Mouse (Mus musculus) neural tube, embryonic 14.5 days (tissue): ENCODE results near the gene Gadd45b. TPM values are rescaled to one million over a fixed set of nuclear protein-coding genes. Genes with fewer than 3 reads are reported as not detected.

Experiments used
- ATAC-seq: fragments of 200-750 bp; cut with Nextera tagmentation; 2 replicates; pipeline ENCODE4 v1.8.0; 2017; ENCODE audit warnings: low read depth, mild to moderate bottlenecking, moderate TSS enrichment, moderate library complexity
- H3K27ac ChIP-seq: fragments of 300-500 bp; sonication (generic); 2 replicates; pipeline ENCODE4 v1.5.1; 2014; ENCODE audit warnings: low read depth, mild to moderate bottlenecking, control low read depth, low read length, moderate library complexity, mixed read lengths
- H3K27me3 ChIP-seq: fragments of 300-500 bp; sonication (generic); 2 replicates; pipeline ENCODE4 v1.6.1; 2014; ENCODE audit warnings: low read length; ENCODE audit not compliant: control insufficient read depth, insufficient read depth
- H3K36me3 ChIP-seq: fragments of 300-500 bp; sonication (generic); 2 replicates; pipeline ENCODE4 v1.6.1; 2014; ENCODE audit warnings: low read length, mixed read lengths; ENCODE audit not compliant: control insufficient read depth, insufficient read depth
- H3K4me1 ChIP-seq: fragments of 300-500 bp; sonication (generic); 2 replicates; pipeline ENCODE4 v1.6.1; 2014; ENCODE audit warnings: low read length; ENCODE audit not compliant: control insufficient read depth, insufficient read depth
- H3K4me2 ChIP-seq: fragments of 300-500 bp; sonication (generic); 2 replicates; pipeline ENCODE4 v1.6.1; 2014; ENCODE audit warnings: mild to moderate bottlenecking, low read depth, low read length, control low read depth
- H3K4me3 ChIP-seq: fragments of 300-500 bp; sonication (generic); 2 replicates; pipeline ENCODE4 v1.5.1; 2014; ENCODE audit warnings: low read depth, low read length, control low read depth, mixed read lengths
- H3K9ac ChIP-seq: fragments of 300-500 bp; sonication (generic); replicated peaks from 2 replicates; pipeline ENCODE4 v1.6.1; 2014; ENCODE audit warnings: low read depth, mild to moderate bottlenecking, control low read depth, low read length, mixed read lengths
- H3K9me3 ChIP-seq: fragments of 300-500 bp; sonication (generic); 2 replicates; pipeline ENCODE4 v1.6.1; 2016; ENCODE audit warnings: low read length; ENCODE audit not compliant: control insufficient read depth
- WGBS: fragments of 180-500 bp; shearing (Covaris S2); extraction: QIAGEN DNeasy Blood & Tissue Kit; methylation state at CpG from one replicate; pipeline ENCODE4 v1.1.7; 2014; 5-methylcytosine and 5-hydroxymethylcytosine counted together
- polyA plus RNA-seq: library from polyadenylated mRNA; unstranded; fragments of >200 nt; fragmentation: Nextera tagmentation; extraction: Ambion mirVana; gene quantifications from 2 replicates; pipeline ENCODE4 v1.2.1, GENCODE M21; 2014

Gene Gadd45b
- polyA plus RNA-seq, 1 experiment from 2014 or later = 7.6 TPM

GRCm38 (mm10) chr10:80917336-80917778 lies 12.5 kb upstream of the Gadd45b start:
- 4% methylated on average over 15 of the region's 15 CpGs for WGBS
- Histone ChIP-seq H3K4me2 (peak overlapping the region; percentile 97), H3K9ac (peak overlapping the region; percentile 84), H3K9me3 (no peaks in the 10 kb centered on the region), H3K36me3 (no peaks in the 10 kb centered on the region; the same call in 1 of the 2 replicates), H3K4me1 (peaks cover 16% of the 10 kb centered on the region), H3K27me3 (no peaks in the 10 kb centered on the region), H3K27ac (peak overlapping the region; percentile 67; the same call in 1 of the 2 replicates), H3K4me3 (peak overlapping the region; percentile 95)
- ATAC-seq = peak; percentile 50

DNA sequence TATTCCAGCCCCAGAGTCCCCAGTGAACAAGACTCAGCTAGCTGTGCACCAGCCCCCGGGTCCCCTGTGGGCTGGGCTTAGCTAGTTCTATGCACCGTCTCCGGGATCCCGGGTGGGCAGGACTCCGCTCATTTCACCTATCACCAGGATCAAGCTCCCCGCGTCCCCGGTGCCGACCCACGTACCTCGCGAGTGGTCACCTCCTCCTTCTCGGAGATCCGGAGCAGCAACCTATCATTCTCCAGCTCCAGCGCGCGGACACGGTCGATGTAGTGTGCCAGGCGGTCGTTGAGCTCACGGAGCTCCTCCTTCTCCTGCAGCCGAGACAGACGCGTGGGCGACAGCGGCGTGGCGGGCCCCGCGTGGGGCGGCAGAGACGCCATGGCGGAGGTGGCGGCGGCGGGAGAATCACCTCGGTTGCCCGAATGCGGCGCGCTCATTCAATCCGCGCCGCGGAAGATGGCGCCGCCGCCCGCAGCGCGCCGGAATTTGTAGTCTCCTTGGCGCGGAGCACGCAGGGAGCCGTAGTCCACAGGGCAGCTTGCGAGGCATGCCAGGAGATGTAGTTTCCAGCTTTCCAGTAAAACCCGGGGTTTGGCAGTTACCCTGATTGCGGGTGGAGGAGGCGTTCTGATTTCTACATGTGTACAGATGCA lies 12.0 kb upstream of the Gadd45b start, which contains the start of gene Lmnb2:
Lmnb2 (minus strand) TSS at position 467 of the 656 bp plus-strand sequence.
- under 1% methylated on average over 61 of the region's 61 CpGs for WGBS
- peak within 1 kb of the TSS; percentile 84 for H3K9ac ChIP-seq
- H3K9me3 ChIP-seq = no peaks in the 10 kb centered on the region
- peak within 1 kb of the TSS; percentile 95 for H3K4me3 ChIP-seq
- peak within 1 kb of the TSS; percentile 67 for H3K27ac ChIP-seq
- H3K36me3 ChIP-seq = no peaks in the 10 kb centered on the region; the same call in 1 of the 2 replicates
- H3K27me3 ChIP-seq = no peaks in the 10 kb centered on the region
- peaks cover 16% of the 10 kb centered on the region for H3K4me1 ChIP-seq
- peak; percentile 85 for ATAC-seq
- H3K4me2 ChIP-seq = peak within 1 kb of the TSS; percentile 97

DNA sequence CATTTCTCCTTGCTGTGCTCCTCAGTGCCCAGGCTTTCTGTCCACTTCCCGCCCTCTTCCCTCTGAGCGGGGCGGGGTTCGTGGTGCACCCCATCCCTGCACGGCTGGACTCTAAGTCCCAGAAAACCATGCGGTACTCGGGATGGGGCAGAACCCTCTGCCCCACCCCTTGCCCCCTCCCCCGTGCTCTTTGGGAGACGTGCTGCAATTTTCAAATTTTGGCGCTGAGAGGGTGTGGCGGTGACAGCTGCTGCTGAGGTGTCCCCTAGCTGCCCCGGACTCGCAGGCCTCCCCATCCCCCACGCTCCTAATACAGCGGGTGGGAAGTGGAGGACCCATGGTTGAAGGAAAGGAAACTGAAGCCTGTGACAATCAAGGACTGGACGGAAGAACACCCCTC lies 8.0 kb upstream of the Gadd45b start:
- Histone ChIP-seq H3K9me3 (no peaks in the 10 kb centered on the region), H3K27ac (no peak overlapping the region), H3K27me3 (no peaks in the 10 kb centered on the region), H3K4me2 (peak overlapping the region; percentile 24), H3K9ac (0 out of 2 replicates have a peak overlapping the region, but pooled peaks have one; percentile 18), H3K36me3 (no peaks in the 10 kb centered on the region), H3K4me3 (no peak overlapping the region), H3K4me1 (0 out of 2 replicates have a peak, but pooled peaks cover 8% of the 10 kb centered on the region)
- 6% methylated on average over 16 of the region's 16 CpGs for WGBS
- no peak for ATAC-seq

- no peak overlapping the region for H3K9ac ChIP-seq
- H3K4me1 ChIP-seq = peaks cover 8% of the 10 kb centered on the region; the same call in 1 of the 2 replicates
- no peak overlapping the region for H3K27ac ChIP-seq
- no peak for ATAC-seq
- no peaks in the 10 kb centered on the region for H3K9me3 ChIP-seq
- H3K4me3 ChIP-seq = no peak overlapping the region
- H3K4me2 ChIP-seq = no peak overlapping the region
- H3K27me3 ChIP-seq = no peaks in the 10 kb centered on the region
- 63% methylated on average over 3 of the region's 3 CpGs for WGBS
- no peaks in the 10 kb centered on the region for H3K36me3 ChIP-seq
These were observed 4.4 kb upstream of the Gadd45b start for GRCm38 (mm10) chr10:80925472-80925871.

DNA sequence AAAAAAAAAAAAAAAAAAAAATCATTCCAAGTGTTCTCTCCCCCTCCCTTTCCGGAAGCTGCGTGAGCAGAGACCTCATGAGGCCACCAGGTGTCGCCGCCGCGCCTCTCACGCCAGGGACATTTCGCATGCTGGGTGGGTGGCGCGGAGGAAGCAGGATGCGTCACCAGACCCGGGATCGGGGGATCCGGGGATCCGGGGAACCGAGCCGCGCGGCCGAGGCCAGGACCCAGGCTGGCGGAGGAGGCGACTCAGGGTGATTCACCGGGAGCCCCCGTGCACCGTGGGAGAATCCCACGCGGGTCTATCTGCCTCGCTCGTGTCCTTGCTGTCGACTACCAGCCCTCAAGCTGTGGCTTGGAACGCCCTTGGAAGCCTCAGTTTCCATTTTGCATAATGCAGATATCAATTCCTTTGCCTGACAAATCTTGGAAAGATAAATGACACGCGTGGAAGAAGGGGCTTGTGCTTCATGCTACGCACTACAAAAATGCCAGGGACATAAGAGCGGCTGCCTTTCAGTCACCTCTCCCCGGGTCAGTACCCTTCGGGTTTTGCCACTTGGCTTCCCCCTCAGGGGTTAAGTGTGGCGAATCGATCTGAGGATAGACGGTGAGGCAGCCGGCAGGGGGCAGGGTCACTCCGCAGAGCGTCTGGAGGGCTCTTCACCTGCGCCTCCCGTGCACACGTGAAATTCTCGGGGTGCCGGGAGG lies 1.1 kb upstream of the Gadd45b start:
- H3K9me3 ChIP-seq = no peaks in the 10 kb centered on the region
- H3K9ac ChIP-seq = peak overlapping the region; percentile 51
- H3K4me1 ChIP-seq = peaks cover 33% of the 10 kb centered on the region
- H3K4me2 ChIP-seq = peak overlapping the region; percentile 70
- under 1% methylated on average over 47 of the region's 48 CpGs for WGBS
- peak overlapping the region; percentile 39 for H3K4me3 ChIP-seq
- peak; percentile 25; the same call in 1 of the 2 replicates for ATAC-seq
- H3K27me3 ChIP-seq = peaks cover 18% of the 10 kb centered on the region; the same call in 1 of the 2 replicates
- peak overlapping the region; percentile 46; the same call in 1 of the 2 replicates for H3K27ac ChIP-seq
- H3K36me3 ChIP-seq = no peaks in the 10 kb centered on the region

DNA sequence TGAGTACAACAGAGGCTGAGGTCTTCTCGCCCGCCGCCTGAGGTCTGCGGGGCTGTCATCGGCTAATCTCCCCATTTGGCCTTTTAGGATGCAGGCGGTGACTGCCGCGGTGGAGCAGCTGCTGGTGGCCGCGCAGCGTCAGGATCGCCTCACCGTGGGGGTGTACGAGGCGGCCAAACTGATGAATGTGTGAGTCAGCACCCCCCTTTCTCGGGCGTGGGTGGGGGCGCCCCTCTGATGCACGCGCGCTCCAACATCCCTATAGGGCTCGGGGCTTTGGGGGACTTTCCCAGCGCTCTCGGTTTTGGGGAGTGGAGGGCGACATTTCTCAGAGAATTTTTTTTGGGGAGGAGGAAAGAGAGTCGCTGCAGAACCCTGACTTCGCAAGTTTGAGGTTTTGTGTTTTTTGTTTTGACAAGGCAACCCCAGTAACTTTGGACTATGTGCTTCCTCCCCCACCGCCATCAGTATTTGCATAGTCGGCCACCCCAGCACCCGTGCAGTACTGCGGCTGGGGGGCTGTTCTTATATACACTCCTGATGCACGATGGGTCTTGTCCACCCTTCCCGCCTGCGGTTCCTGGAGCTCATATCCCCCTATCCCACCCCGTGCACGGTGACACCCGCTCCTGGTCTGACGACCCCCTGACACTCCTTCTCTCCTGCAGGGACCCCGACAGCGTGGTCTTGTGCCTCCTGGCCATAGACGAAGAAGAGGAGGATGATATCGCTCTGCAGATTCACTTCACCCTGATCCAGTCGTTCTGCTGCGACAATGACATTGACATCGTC lies 684 bp downstream of the Gadd45b start:
- Histone ChIP-seq H3K27me3 (peaks cover 32% of the 10 kb centered on the region), H3K4me1 (peaks cover 37% of the 10 kb centered on the region), H3K4me3 (peak overlapping the region; percentile 39), H3K36me3 (no peaks in the 10 kb centered on the region), H3K27ac (no peak overlapping the region), H3K4me2 (peak overlapping the region; percentile 70), H3K9ac (peak overlapping the region; percentile 37), H3K9me3 (no peaks in the 10 kb centered on the region)
- WGBS = 2% methylated on average over 45 of the region's 45 CpGs
- ATAC-seq = no peak

DNA sequence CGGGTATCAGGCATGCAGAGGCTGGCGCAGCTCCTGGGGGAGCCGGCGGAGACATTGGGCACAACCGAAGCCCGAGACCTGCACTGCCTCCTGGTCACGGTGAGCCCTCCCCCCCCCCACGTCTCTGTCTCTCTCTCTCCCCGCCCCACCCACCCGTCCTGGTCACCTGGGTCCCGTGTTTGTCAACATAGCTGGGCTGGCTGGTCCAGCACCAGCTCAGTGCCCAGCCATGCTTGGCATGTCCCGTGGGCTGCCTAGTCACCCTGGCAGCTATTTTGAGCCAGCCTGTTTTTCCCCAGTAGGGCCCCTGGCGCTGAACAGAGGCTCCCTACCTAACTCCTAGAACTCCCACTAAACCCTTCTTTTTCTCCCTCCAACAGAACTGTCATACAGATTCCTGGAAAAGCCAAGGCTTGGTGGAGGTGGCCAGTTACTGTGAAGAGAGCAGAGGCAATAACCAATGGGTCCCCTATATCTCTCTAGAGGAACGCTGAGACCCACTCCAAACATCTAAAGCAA lies 1.3 kb downstream of the Gadd45b start:
- Histone ChIP-seq H3K9me3 (no peaks in the 10 kb centered on the region), H3K4me2 (peak overlapping the region; percentile 70), H3K27me3 (peaks cover 34% of the 10 kb centered on the region), H3K4me3 (peak overlapping the region; percentile 39), H3K9ac (no peak overlapping the region), H3K27ac (no peak overlapping the region), H3K4me1 (peaks cover 41% of the 10 kb centered on the region), H3K36me3 (no peaks in the 10 kb centered on the region)
- 3% methylated on average over 14 of the region's 14 CpGs for WGBS
- ATAC-seq = no peak

DNA sequence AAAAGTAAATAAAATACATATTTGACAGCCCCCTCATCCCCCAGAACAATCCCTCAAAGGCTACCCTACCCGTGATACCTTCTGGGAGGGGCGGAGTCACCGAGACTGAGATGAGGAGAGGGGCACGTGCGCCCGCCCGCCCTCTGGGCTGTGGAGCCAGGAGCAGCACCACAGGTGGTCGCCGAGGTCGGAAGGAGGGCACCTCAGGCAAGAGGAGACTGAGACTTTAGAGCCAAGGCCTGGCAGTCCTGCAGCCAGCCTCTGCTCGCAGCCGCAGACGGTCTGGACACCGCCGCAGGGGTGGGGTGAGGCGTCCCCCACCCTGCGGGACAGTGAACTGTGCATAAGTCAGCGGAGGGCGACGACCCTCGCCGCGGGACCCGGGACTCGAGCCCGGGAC lies 1.8 kb downstream of the Gadd45b start:
- Histone ChIP-seq H3K4me1 (peaks cover 46% of the 10 kb centered on the region), H3K4me3 (peak overlapping the region; percentile 39), H3K27ac (no peak overlapping the region), H3K4me2 (peak overlapping the region; percentile 70), H3K36me3 (no peaks in the 10 kb centered on the region), H3K27me3 (peaks cover 35% of the 10 kb centered on the region), H3K9ac (no peak overlapping the region), H3K9me3 (no peaks in the 10 kb centered on the region)
- no peak for ATAC-seq
- under 1% methylated on average over 26 of the region's 26 CpGs for WGBS
